Mouse (Mus musculus): Measurements from ENCODE around the gene Pfn3. TPM values are rescaled to one million over a fixed set of nuclear protein-coding genes. Genes with fewer than 3 reads are reported as not detected.
A peak's percentile ranks its signal among the peaks of the same experiment; 100 is the strongest.

Pfn3 gene
- polyA plus RNA-seq, 1 experiment from 2014 or later, result not detected

GRCm38 (mm10) chr13:55405783-55406390, 9.1 kb downstream of the Pfn3 start:
- Histone ChIP-seq H3K4me1 (no peaks in the 10 kb centered on the region), H3K27ac (no peak overlapping the region; the same call in 1 of the 2 replicates), H3K36me3 (no peaks in the 10 kb centered on the region), H3K9ac (peak overlapping the region; percentile 25; the same call in 1 of the 2 replicates), H3K4me3 (no peak overlapping the region), H3K9me3 (no peaks in the 10 kb centered on the region), H3K27me3 (no peaks in the 10 kb centered on the region), H3K4me2 (replicated peaks) (no peak overlapping the region)
- 65% methylated on average over 13 of the region's 13 CpGs for WGBS
- ATAC-seq (ENCODE audit: insufficient number of reproducible peaks, insufficient read depth, low FRiP score, low TSS enrichment), result peak; percentile 35; the same call in 1 of the 2 replicates

DNA sequence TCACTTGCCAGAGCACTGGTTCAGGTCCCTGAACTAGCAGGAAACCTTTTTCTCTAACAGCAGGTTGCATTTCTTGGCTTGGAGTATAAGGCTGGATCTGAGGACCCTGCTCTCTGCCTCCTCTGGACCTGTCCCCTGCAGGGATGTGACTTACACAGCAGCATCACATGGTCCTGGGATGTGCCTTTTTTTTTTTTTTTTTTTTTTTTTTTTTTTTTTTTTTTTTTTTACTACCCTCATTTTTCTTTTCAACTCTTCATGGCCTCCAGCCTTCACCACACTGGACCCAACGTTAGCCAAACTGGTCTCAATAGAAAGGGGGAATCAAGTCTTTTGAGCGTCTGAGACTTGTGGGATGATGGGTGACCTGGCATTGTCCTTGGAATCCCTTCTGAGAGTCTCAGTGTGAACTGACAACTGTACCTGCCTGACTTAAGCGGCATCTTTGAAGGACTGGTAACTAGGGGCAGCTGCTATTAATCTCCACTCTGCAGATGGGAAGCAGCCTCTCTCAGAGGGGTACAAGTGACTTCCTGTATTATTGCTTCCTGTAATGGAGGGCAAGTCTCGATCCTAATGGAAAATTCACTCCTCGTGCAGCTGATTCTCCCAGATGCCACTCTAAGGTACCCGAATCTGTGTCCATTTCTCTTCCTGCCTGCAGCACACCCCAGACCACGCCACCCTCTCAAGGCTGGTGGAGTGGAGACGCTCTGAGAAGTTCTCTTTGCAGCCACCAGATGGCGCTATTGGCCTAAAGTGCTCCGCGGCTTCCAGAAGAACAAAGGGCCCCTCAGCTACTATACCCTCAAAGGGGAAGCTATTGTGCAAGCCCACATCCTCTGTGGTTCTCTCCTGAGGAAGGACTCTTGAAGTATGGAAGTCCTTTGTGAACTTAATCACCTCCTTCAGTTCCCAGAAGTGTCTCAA, 9.9 kb downstream of the Pfn3 start:
- H3K27me3 ChIP-seq, result no peaks in the 10 kb centered on the region
- no peaks in the 10 kb centered on the region for H3K4me1 ChIP-seq
- no peaks in the 10 kb centered on the region for H3K36me3 ChIP-seq
- H3K4me2 ChIP-seq (replicated peaks), result peak overlapping the region; percentile 19; the same call in 1 of the 2 replicates
- WGBS, result 12% methylated on average over 11 of the region's 11 CpGs
- ATAC-seq (ENCODE audit: insufficient number of reproducible peaks, insufficient read depth, low FRiP score, low TSS enrichment), result peak; percentile 86
- no peak overlapping the region; the same call in 1 of the 2 replicates for H3K27ac ChIP-seq
- peak overlapping the region; percentile 25; the same call in 1 of the 2 replicates for H3K9ac ChIP-seq
- H3K9me3 ChIP-seq, result no peaks in the 10 kb centered on the region
- H3K4me3 ChIP-seq, result no peak overlapping the region

DNA sequence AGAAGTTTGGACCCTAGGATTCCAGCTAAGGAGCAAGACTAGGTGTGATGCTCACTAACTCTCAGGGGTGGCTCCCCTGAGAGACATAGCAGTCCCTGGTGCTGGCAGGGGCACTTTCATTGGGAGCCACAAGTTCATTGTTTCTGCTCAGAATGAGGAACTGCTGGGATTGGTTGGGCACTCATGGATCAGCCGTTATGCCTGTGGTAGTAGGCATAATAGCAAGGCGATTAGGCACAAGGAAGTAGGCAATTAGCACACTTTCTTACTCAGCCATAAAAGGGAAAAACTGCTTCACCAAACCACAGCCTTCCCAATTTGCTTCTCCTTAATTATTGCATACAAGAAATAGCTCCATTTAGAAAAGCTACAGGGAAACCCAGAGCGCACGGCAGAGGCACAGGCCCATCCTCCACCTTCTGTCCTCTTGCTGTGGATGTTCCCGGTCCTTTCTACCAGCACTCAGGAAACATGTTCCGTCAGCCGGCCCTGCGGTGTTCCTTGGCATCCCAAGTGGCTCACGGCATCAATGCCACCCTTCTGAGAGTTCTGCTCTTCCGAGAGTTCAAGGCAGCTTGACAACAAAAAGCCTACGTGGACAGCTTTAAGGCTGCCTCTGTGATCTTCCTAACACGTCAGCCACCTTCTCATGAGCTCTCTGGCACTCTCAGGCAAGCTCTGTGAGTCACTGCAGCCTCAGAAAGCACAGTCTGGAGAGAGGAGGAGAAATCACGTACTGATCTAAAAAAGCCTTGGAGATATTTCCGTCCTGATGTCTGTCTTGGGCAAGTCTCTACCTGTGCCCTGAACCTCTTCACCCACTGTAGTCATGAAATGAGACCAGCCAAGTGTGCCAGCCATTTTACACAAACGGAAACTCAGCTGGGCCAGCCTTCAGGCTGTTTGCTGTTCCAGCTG, 10.8 kb downstream of the Pfn3 start:
- WGBS, result 68% methylated on average over 15 of the region's 15 CpGs
- Histone ChIP-seq H3K27me3 (no peaks in the 10 kb centered on the region), H3K9me3 (no peaks in the 10 kb centered on the region), H3K27ac (no peak overlapping the region), H3K4me3 (no peak overlapping the region), H3K4me2 (replicated peaks) (no peak overlapping the region), H3K4me1 (no peaks in the 10 kb centered on the region), H3K36me3 (no peaks in the 10 kb centered on the region), H3K9ac (no peak overlapping the region)
- no peak for ATAC-seq (ENCODE audit: insufficient number of reproducible peaks, insufficient read depth, low FRiP score, low TSS enrichment)

GRCm38 (mm10) chr13:55403266-55403665, 11.8 kb downstream of the Pfn3 start:
- WGBS, result 69% methylated on average over 7 of the region's 7 CpGs
- H3K4me3 ChIP-seq, result no peak overlapping the region
- H3K27me3 ChIP-seq, result no peaks in the 10 kb centered on the region
- no peaks in the 10 kb centered on the region for H3K9me3 ChIP-seq
- H3K9ac ChIP-seq, result no peak overlapping the region
- H3K36me3 ChIP-seq, result no peaks in the 10 kb centered on the region
- no peak overlapping the region for H3K4me2 ChIP-seq (replicated peaks)
- no peak overlapping the region for H3K27ac ChIP-seq
- ATAC-seq (ENCODE audit: insufficient number of reproducible peaks, insufficient read depth, low FRiP score, low TSS enrichment), result no peak
- H3K4me1 ChIP-seq, result no peaks in the 10 kb centered on the region

DNA sequence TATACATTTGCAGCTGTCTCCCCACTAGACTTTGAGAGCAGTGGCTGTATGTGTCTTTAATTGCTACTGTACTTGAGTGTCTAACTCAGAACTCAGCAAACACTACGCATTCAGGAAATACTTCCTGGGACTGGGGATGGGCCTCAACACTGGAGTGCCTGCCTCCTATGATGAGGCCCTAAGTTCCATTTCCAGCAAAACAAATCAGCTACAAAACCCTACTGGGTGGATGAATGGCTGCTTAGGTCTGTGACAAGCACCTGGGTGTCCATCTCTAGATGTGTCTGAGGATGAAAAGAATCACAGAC, 15.0 kb downstream of the Pfn3 start:
- Histone ChIP-seq H3K4me3 (no peak overlapping the region), H3K4me2 (replicated peaks) (no peak overlapping the region), H3K4me1 (0 out of 2 replicates have a peak, but pooled peaks cover 3% of the 10 kb centered on the region), H3K9me3 (no peaks in the 10 kb centered on the region), H3K9ac (no peak overlapping the region), H3K27me3 (no peaks in the 10 kb centered on the region), H3K36me3 (no peaks in the 10 kb centered on the region), H3K27ac (no peak overlapping the region)
- WGBS, result 79% methylated on average over 1 of the region's 1 CpGs
- ATAC-seq (ENCODE audit: insufficient number of reproducible peaks, insufficient read depth, low FRiP score, low TSS enrichment), result no peak

- no peak overlapping the region for H3K4me2 ChIP-seq (replicated peaks)
- ATAC-seq (ENCODE audit: insufficient number of reproducible peaks, insufficient read depth, low FRiP score, low TSS enrichment), result no peak
- 0 out of 2 replicates have a peak, but pooled peaks cover 3% of the 10 kb centered on the region for H3K4me1 ChIP-seq
- WGBS, result 68% methylated on average over 5 of the region's 5 CpGs
- no peak overlapping the region for H3K27ac ChIP-seq
- no peaks in the 10 kb centered on the region for H3K9me3 ChIP-seq
- no peaks in the 10 kb centered on the region for H3K27me3 ChIP-seq
- no peak overlapping the region for H3K9ac ChIP-seq
- H3K4me3 ChIP-seq, result no peak overlapping the region
- no peaks in the 10 kb centered on the region for H3K36me3 ChIP-seq
Observed at GRCm38 (mm10) chr13:55399300-55400038, 15.6 kb downstream of the Pfn3 start.

GRCm38 (mm10) chr13:55398088-55398487, 16.9 kb downstream of the Pfn3 start, which contains the start of gene Slc34a1:
Gene Slc34a1 (plus strand): TSS chr13:55398187.
- Histone ChIP-seq H3K4me3 (no peak within 1 kb of the TSS), H3K4me2 (replicated peaks) (no peak within 1 kb of the TSS), H3K9ac (no peak within 1 kb of the TSS), H3K4me1 (0 out of 2 replicates have a peak, but pooled peaks cover 3% of the 10 kb centered on the region), H3K9me3 (no peaks in the 10 kb centered on the region), H3K27me3 (no peaks in the 10 kb centered on the region), H3K27ac (no peak within 1 kb of the TSS), H3K36me3 (no peaks in the 10 kb centered on the region)
- 75% methylated on average over 1 of the region's 1 CpGs for WGBS
- no peak for ATAC-seq (ENCODE audit: insufficient number of reproducible peaks, insufficient read depth, low FRiP score, low TSS enrichment)

DNA sequence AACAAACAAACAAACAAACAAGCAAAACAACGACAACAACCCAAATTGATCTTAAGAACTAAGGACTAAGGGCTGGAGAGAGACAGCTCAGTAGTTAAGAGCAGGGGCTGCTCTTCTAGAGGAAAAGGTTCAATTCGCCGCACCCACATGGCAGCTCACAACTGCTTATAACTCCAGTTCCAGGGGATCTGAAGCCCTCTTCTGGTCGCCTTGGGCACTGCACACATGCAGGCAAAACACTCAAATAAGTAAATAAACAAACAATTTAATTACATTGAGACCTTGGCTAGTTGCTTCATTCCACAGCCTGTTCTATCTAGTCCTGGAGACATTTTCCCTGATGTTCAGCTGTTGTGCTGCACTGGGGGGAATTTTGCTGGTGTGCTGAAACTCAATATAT, 22.1 kb downstream of the Pfn3 start:
- ATAC-seq (ENCODE audit: insufficient number of reproducible peaks, insufficient read depth, low FRiP score, low TSS enrichment), result no peak
- Histone ChIP-seq H3K9me3 (no peaks in the 10 kb centered on the region), H3K4me1 (0 out of 2 replicates have a peak, but pooled peaks cover 3% of the 10 kb centered on the region), H3K27ac (no peak overlapping the region), H3K9ac (no peak overlapping the region), H3K4me3 (no peak overlapping the region), H3K27me3 (no peaks in the 10 kb centered on the region), H3K36me3 (no peaks in the 10 kb centered on the region), H3K4me2 (replicated peaks) (no peak overlapping the region)
- WGBS, result 68% methylated on average over 4 of the region's 4 CpGs

DNA sequence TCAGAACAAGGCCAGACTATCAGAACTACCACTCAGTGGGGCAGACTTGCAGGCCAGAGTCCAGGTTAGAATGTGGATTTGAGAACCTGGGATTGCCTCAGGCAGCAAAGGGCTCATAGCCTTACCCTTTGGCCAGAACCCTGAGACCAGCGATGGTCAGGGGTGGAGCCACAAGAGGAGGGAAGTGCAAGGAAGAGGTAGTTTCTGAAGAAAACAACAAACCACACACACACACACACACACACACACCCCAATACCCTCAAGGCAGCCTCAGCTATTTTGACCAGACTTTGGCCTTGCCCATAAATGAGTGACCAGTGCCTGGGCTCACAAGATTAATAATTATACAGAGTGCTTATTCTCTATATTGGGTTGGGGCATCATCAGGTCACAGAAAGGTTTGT, 23.4 kb downstream of the Pfn3 start:
- H3K4me3 ChIP-seq, result no peak overlapping the region
- H3K9me3 ChIP-seq, result no peaks in the 10 kb centered on the region
- H3K4me1 ChIP-seq, result 0 out of 2 replicates have a peak, but pooled peaks cover 3% of the 10 kb centered on the region
- no peak overlapping the region for H3K4me2 ChIP-seq (replicated peaks)
- 67% methylated on average over 1 of the region's 1 CpGs for WGBS
- no peak for ATAC-seq (ENCODE audit: insufficient number of reproducible peaks, insufficient read depth, low FRiP score, low TSS enrichment)
- H3K36me3 ChIP-seq, result no peaks in the 10 kb centered on the region
- no peaks in the 10 kb centered on the region for H3K27me3 ChIP-seq
- H3K9ac ChIP-seq, result no peak overlapping the region
- no peak overlapping the region for H3K27ac ChIP-seq

DNA sequence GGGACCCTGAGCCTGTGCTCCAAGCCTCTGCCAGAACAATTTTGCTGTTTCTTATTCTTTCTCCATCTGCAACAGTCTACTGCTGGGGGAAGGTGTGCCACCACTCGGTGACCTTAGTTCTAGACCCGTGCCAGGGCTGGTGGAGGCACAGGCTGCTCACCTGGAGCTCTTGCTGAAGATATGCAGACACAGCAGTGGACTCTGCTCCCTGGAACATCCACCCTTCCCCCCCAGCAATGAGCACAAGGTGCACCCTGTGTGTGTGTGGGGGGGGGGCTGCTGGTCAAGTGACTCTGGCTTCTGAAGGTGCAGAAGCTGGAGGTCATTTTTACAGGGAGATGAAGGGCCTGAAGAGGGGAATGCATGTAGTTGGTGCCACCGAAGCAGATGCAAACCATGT, 24.4 kb downstream of the Pfn3 start:
- Histone ChIP-seq H3K27me3 (no peaks in the 10 kb centered on the region), H3K9me3 (no peaks in the 10 kb centered on the region), H3K27ac (no peak overlapping the region), H3K36me3 (no peaks in the 10 kb centered on the region), H3K9ac (no peak overlapping the region), H3K4me3 (no peak overlapping the region), H3K4me1 (no peaks in the 10 kb centered on the region), H3K4me2 (replicated peaks) (no peak overlapping the region)
- no peak for ATAC-seq (ENCODE audit: insufficient number of reproducible peaks, insufficient read depth, low FRiP score, low TSS enrichment)
- WGBS, result 80% methylated on average over 3 of the region's 3 CpGs

GRCm38 (mm10) chr13:55381790-55382189, 33.2 kb downstream of the Pfn3 start:
- Histone ChIP-seq H3K27me3 (peaks cover 48% of the 10 kb centered on the region), H3K4me2 (replicated peaks) (no peak overlapping the region), H3K4me3 (no peak overlapping the region), H3K9me3 (no peaks in the 10 kb centered on the region), H3K27ac (no peak overlapping the region), H3K36me3 (no peaks in the 10 kb centered on the region), H3K4me1 (peaks cover 4% of the 10 kb centered on the region), H3K9ac (no peak overlapping the region)
- WGBS, result 68% methylated on average over 4 of the region's 4 CpGs
- no peak for ATAC-seq (ENCODE audit: insufficient number of reproducible peaks, insufficient read depth, low FRiP score, low TSS enrichment)

All from embryonic facial prominence, embryonic 12.5 days (tissue).